Mouse (Mus musculus): ENCODE measurements around the gene P2rx4. TPM values are rescaled to one million over a fixed set of nuclear protein-coding genes. Genes with fewer than 3 reads are reported as not detected.

Gene P2rx4
- total RNA-seq, 2 experiments from 2014 or later: 17.3 to 17.6 TPM

- no peak for DNase-seq
- intact Hi-C loops (cut with DNase I): no loop called here
Measured at GRCm38 (mm10) chr5:122754477-122754876, 47.1 kb downstream of the P2rx4 start.

DNA sequence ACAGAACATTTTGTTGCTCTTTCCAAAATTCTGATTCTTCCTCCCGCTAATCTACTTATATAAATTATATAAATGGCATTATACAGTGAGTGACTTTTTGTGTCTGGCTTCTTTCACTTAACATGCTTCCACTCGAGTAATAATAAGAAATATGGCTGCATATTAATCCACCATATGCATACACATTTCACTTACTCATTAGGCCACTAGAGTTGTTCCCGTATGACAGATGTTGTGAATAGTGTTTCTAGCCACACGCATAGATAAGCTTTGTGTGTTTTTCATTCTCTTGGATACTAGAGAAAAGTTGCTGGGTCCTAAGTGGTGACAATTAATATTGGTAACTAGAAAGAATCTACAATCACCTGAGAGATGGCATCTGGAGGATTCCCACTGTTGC, 48.3 kb downstream of the P2rx4 start:
- intact Hi-C loops (cut with DNase I): no loop called here
- no peak for DNase-seq

GRCm38 (mm10) chr5:122756144-122756543, 48.8 kb downstream of the P2rx4 start:
- no peak for DNase-seq
- intact Hi-C loops (cut with DNase I): no loop called here

DNA sequence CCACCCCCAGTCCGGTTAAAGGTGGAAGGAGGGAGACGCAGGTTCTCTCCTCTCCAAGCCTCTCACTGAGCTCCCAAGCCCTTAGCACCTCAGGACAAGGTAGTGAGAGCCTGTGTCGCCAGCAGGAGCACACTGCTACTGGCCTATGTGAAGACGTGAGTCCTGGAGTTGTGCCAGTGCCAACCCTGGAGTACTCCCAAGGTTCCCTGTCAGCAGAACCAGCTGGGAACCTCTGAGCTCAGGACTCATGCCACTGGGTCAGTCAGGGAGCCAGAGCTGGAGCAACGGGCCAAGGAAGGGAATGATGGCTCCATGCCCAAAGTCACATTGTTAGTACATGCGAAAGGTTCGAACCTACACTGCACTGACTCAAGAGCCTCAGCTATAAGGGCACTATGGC, 49.3 kb downstream of the P2rx4 start:
- intact Hi-C loops (cut with DNase I): no loop called here
- DNase-seq: peak; percentile 75 to 80

- intact Hi-C loops (cut with DNase I): no loop called here
Measured at GRCm38 (mm10) chr5:122763271-122764031, 56.1 kb downstream of the P2rx4 start.

DNA sequence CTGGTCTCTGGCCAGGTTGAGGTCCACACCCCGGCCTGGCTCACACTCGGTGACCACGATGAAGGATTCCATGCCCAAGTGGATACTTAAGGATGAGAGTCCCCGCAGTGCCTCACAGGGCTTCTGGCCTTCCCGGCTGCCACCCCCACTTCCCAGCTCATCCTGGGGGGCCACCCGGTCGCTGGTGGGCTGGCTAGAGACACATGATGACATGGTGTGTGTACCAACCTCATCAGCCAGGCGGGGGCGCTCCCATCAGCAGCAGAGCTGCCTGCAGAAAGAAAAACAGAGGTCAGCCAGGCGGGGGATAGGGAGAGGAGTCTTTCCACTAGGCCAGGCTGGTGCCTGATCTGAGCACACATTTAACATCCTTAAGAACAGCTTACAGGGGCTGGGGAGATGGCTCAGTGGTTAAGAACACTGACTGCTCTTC, 56.7 kb downstream of the P2rx4 start:
- peak in 1 of 2 experiments; percentile 70 for DNase-seq

More at GRCm38 (mm10) chr5:122763271-122764031, 56.1 kb downstream of the P2rx4 start:
- peak in 1 of 2 experiments; percentile 20 for DNase-seq

GRCm38 (mm10) chr5:122767283-122767682, 59.9 kb downstream of the P2rx4 start:
- DNase-seq: no peak
- intact Hi-C loops (cut with DNase I): no loop called here

More for the DNA sequence above, 56.7 kb downstream of the P2rx4 start:
- intact Hi-C loops (cut with DNase I): no loop called here

- no peak for DNase-seq
Measured at GRCm38 (mm10) chr5:122769101-122769568, 61.8 kb downstream of the P2rx4 start.

GRCm38 (mm10) chr5:122770304-122770703, 63.0 kb downstream of the P2rx4 start:
- DNase-seq: peak; percentile 50 to 60
- intact Hi-C loops (cut with DNase I): no loop called here

More at GRCm38 (mm10) chr5:122769101-122769568, 61.8 kb downstream of the P2rx4 start:
- intact Hi-C loops (cut with DNase I): no loop called here

GRCm38 (mm10) chr5:122770806-122771261, 63.5 kb downstream of the P2rx4 start:
- intact Hi-C loops (cut with DNase I): no loop called here
- DNase-seq: peak; percentile 73 to 80

- no peak for DNase-seq
- intact Hi-C loops (cut with DNase I): no loop called here
Measured at GRCm38 (mm10) chr5:122771428-122771827, 64.1 kb downstream of the P2rx4 start.

DNA sequence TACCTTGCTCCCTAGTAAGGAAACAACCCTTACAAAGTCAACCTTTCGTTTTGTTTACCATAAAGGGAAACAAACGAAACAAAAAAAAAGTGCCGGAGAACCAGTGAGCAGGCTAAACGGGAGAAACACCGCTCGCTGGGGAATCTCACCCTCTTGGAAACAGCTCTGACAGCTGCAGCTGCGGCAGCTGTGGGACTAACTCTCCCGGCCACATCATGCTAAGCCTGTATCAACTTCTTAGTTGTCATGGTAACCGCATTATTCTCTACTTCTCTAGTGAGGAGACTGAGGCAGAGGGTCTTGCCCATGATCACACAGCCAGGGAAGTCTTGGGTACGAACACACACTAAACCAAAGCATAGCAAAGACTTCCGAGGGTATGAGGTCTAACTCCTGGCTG, 66.4 kb downstream of the P2rx4 start:
- intact Hi-C loops (cut with DNase I): no loop called here
- DNase-seq: peak in 1 of 2 experiments; percentile 13

- peak in 1 of 2 experiments; percentile 49 for DNase-seq
- intact Hi-C loops (cut with DNase I): no loop called here
Measured at GRCm38 (mm10) chr5:122774743-122775611, 67.6 kb downstream of the P2rx4 start.

- no peak for DNase-seq
- intact Hi-C loops (cut with DNase I): no loop called here
Measured at GRCm38 (mm10) chr5:122775646-122776286, 68.4 kb downstream of the P2rx4 start.

DNA sequence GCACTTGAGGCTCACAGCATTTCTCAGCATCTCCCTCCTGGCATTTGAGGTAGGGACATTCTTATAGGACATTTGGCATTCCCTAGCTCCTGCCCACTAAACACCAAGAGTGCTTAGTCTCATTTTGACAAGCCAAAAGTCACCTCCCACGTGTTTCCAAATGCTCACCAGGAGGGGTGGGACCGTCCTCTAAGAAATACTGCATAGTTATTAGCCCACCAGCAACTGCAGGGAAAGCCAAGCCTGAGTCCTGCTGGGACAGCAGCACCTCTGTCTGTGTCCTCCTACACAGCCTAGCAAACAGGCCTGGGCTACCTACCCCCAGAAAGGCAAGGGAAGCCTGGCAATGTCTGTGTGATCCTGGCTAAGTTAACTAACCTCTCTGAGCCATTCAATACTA, 70.0 kb downstream of the P2rx4 start:
- intact Hi-C loops (cut with DNase I): no loop called here

GRCm38 (mm10) chr5:122778231-122779226, 71.2 kb downstream of the P2rx4 start:
- DNase-seq: peak; percentile 45 to 46
- intact Hi-C loops (cut with DNase I): no loop called here

More for the DNA sequence above, 70.0 kb downstream of the P2rx4 start:
- no peak for DNase-seq

Data from heart, postnatal 10 days (tissue).